Mouse (Mus musculus): Measurements from ENCODE around the gene Dnajb6.

DNA sequence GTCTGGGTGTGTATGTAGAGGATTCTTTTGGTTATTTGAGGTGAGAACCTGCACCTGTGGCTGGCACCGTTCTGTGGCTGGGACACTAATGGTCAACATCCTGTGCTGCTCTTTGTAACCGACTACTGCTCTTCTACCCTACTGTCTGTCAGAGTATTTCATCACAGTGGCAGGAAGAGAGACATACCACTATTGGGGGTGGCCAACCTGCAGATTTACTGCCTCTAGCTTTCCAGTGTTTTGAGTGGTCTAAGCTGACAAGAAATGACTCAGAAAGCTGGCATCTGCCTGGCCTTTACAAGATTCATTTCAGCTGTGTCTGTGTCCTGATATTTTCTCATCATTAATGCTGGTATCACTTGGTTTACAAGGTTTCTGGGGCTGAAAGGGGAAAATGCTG is 36.5 kb downstream of the Dnajb6 start:
- TF ChIP-seq CTCF (IDR thresholded peaks at IDR 0.05; ENCODE audit: low read depth) (no peak), EP300 (optimal IDR thresholded peaks at IDR 0.05) (no peak)

All from stomach, postnatal 0 days (tissue).